ENCODE assay signal across 13 mouse cellular contexts in genomic region chr10:89746581-89746980, GRCm38 (mm10). TPM values are rescaled to one million over a fixed set of nuclear protein-coding genes. Genes with fewer than 3 reads are reported as not detected.
DNase-seq lines count a peak whose midpoint lies in the region; ATAC-seq and TF ChIP-seq lines count a peak whose summit lies in the region.
"Had no signal": no experiment of that assay in that cellular context is flagged by ENCODE, and none has a peak within 500 bp of the region (broad histone marks: within the 10 kb centered on the region; RNA-seq: fewer than 3 reads in every experiment).

No protein-coding gene starts in this region.

- no peak for ATAC-seq in hindbrain, embryonic 14.5 days (ENCODE audit: low FRiP score)
- no peak for ATAC-seq in lung, postnatal 0 days
- ATAC-seq in midbrain, embryonic 15.5 days (replicated peaks): no peak

- no peak for TF ChIP-seq CTCF in lung, postnatal 0 days (IDR thresholded peaks at IDR 0.05)
- no peak for TF ChIP-seq CTCF in embryonic fibroblast, embryonic 13.5 days (IDR thresholded peaks at IDR 0.05; ENCODE audit: borderline replicate concordance, insufficient read depth, low read length)

- no peak for TF ChIP-seq EP300 in lung, postnatal 0 days (IDR thresholded peaks at IDR 0.05)

- no peak for TF ChIP-seq POLR2A in embryonic fibroblast, embryonic 13.5 days (IDR thresholded peaks at IDR 0.05; ENCODE audit: low read depth, low read length)

- no peak for DNase-seq in hindbrain, embryonic 14.5 days (ENCODE audit: low spot score)
- no peak for DNase-seq in hindbrain, embryonic 10.5 days (ENCODE audit: low spot score)
- no peak for DNase-seq in lung, postnatal 0 days (ENCODE audit: low spot score)
- DNase-seq in lung, adult 18-20 months: no peak
- DNase-seq in right cerebral cortex, postnatal 4 days: no peak
- DNase-seq in layer of hippocampus, adult 9-10 months (ENCODE audit: low spot score): no peak
- DNase-seq: adrenal gland, adult 8-10 months; heart, adult 18-20 months; right cerebral cortex, postnatal 14 days had no signal

- H3K27ac ChIP-seq in hindbrain, embryonic 14.5 days: no peak overlapping the region
- H3K27ac ChIP-seq in hindbrain, embryonic 10.5 days: no peak overlapping the region
- no peak overlapping the region for H3K27ac ChIP-seq in lung, postnatal 0 days (ENCODE audit: low read length)
- no peak overlapping the region; the same call in 1 of the 2 replicates for H3K27ac ChIP-seq in embryonic fibroblast, embryonic 13.5 days (ENCODE audit: insufficient read depth, low read length)
- no peak overlapping the region for H3K27ac ChIP-seq in midbrain, embryonic 15.5 days
- H3K27ac ChIP-seq: kidney, postnatal 0 days; limb, embryonic 15.5 days had no signal

- WGBS in hindbrain, embryonic 14.5 days: 76% methylated on average over 3 of the region's 3 CpGs
- 92% methylated on average over 3 of the region's 3 CpGs for WGBS in hindbrain, embryonic 10.5 days
- whole genome bisulfite sequencing in lung, postnatal 0 days: 81% methylated on average over 3 of the region's 3 CpGs
- WGBS in midbrain, embryonic 15.5 days: 57% methylated on average over 3 of the region's 3 CpGs

- no peaks in the 10 kb centered on the region for H3K36me3 ChIP-seq in hindbrain, embryonic 14.5 days (replicated peaks; ENCODE audit: control insufficient read depth, insufficient read depth)
- no peaks in the 10 kb centered on the region for H3K36me3 ChIP-seq in hindbrain, embryonic 10.5 days
- no peaks in the 10 kb centered on the region for H3K36me3 ChIP-seq in lung, postnatal 0 days (ENCODE audit: insufficient read depth, low read length)
- no peaks in the 10 kb centered on the region for H3K36me3 ChIP-seq in midbrain, embryonic 15.5 days (replicated peaks)
- H3K36me3 ChIP-seq: limb, embryonic 15.5 days had no signal

- H3K9ac ChIP-seq in hindbrain, embryonic 14.5 days: no peak overlapping the region
- H3K9ac ChIP-seq in lung, postnatal 0 days (replicated peaks; ENCODE audit: low read depth): no peak overlapping the region
- no peak overlapping the region for H3K9ac ChIP-seq in midbrain, embryonic 15.5 days
- H3K9ac ChIP-seq: limb, embryonic 15.5 days had no signal

- H3K4me3 ChIP-seq in hindbrain, embryonic 14.5 days (replicated peaks; ENCODE audit: low read length): no peak overlapping the region
- H3K4me3 ChIP-seq in hindbrain, embryonic 10.5 days: no peak overlapping the region
- no peak overlapping the region for H3K4me3 ChIP-seq in lung, postnatal 0 days (ENCODE audit: low read depth, low read length)
- peak overlapping the region; percentile 60 for H3K4me3 ChIP-seq in embryonic fibroblast, embryonic 13.5 days (ENCODE audit: insufficient read depth, low read length)
- no peak overlapping the region for H3K4me3 ChIP-seq in midbrain, embryonic 15.5 days

- no peaks in the 10 kb centered on the region for H3K9me3 ChIP-seq in hindbrain, embryonic 14.5 days (ENCODE audit: control insufficient read depth, low read length)
- H3K9me3 ChIP-seq in hindbrain, embryonic 10.5 days: no peaks in the 10 kb centered on the region
- H3K9me3 ChIP-seq in lung, postnatal 0 days (ENCODE audit: low read length): no peaks in the 10 kb centered on the region
- H3K9me3 ChIP-seq in midbrain, embryonic 15.5 days: no peaks in the 10 kb centered on the region
- H3K9me3 ChIP-seq: limb, embryonic 15.5 days had no signal

- H3K27me3 ChIP-seq in hindbrain, embryonic 14.5 days (ENCODE audit: control insufficient read depth, insufficient read depth, low read length): no peaks in the 10 kb centered on the region
- no peaks in the 10 kb centered on the region for H3K27me3 ChIP-seq in hindbrain, embryonic 10.5 days (ENCODE audit: insufficient read depth, poor library complexity, severe bottlenecking)
- no peaks in the 10 kb centered on the region for H3K27me3 ChIP-seq in lung, postnatal 0 days (replicated peaks; ENCODE audit: insufficient read depth, low read length)
- no peaks in the 10 kb centered on the region for H3K27me3 ChIP-seq in midbrain, embryonic 15.5 days (replicated peaks)
- H3K27me3 ChIP-seq: limb, embryonic 15.5 days had no signal

- H3K4me2 ChIP-seq in hindbrain, embryonic 14.5 days (replicated peaks): peak overlapping the region; percentile 72
- peak overlapping the region; percentile 19; the same call in 1 of the 2 replicates for H3K4me2 ChIP-seq in lung, postnatal 0 days (replicated peaks; ENCODE audit: low read depth, low read length)
- H3K4me2 ChIP-seq in midbrain, embryonic 15.5 days: peak overlapping the region; percentile 16; the same call in 1 of the 2 replicates

- peaks cover 15% of the 10 kb centered on the region; the same call in 1 of the 2 replicates for H3K4me1 ChIP-seq in hindbrain, embryonic 14.5 days (replicated peaks; ENCODE audit: control insufficient read depth, insufficient read depth, low read length)
- H3K4me1 ChIP-seq in hindbrain, embryonic 10.5 days (replicated peaks): peaks cover 13% of the 10 kb centered on the region
- H3K4me1 ChIP-seq in lung, postnatal 0 days (ENCODE audit: insufficient read depth, low read depth, low read length): no peaks in the 10 kb centered on the region; the same call in 1 of the 2 replicates
- H3K4me1 ChIP-seq in embryonic fibroblast, embryonic 13.5 days (ENCODE audit: control insufficient read depth, insufficient read depth, low read length): 0 out of 2 replicates have a peak, but pooled peaks cover 2% of the 10 kb centered on the region
- H3K4me1 ChIP-seq in midbrain, embryonic 15.5 days: peaks cover 15% of the 10 kb centered on the region

RNA-seq across cellular contexts. Expression of gene Uhrf1bp1l, which starts 1.8 kb away (rescaled TPM):
- 34.8 and 35.9 TPM in 2 replicates for polyA plus RNA-seq in hindbrain, embryonic 14.5 days (2014; fragmentation: Nextera tagmentation; extraction: Ambion mirVana)
- polyA plus RNA-seq in hindbrain, embryonic 10.5 days (2016; fragmentation: Nextera tagmentation; extraction: Ambion mirVana): 27.6 and 28.4 TPM in 2 replicates
- 34.6 and 38.7 TPM in 2 replicates for polyA plus RNA-seq in lung, postnatal 0 days (2015; fragmentation: Nextera tagmentation; extraction: Ambion mirVana)
- polyA plus RNA-seq in embryonic fibroblast, embryonic 13.5 days (2011; ENCODE audit: insufficient read length, low read depth, missing spikeins): 58.4 and 76.4 TPM in 2 replicates
- 30.0 TPM in 2 replicates for polyA plus RNA-seq in midbrain, embryonic 15.5 days (2015; fragmentation: Nextera tagmentation; extraction: Ambion mirVana)

RNA-seq across cellular contexts. Expression of gene Actr6, which starts 14.5 kb away (rescaled TPM):
- 53.2 and 58.4 TPM in 2 replicates for polyA plus RNA-seq in hindbrain, embryonic 14.5 days (2014; fragmentation: Nextera tagmentation; extraction: Ambion mirVana)
- 36.3 and 37.2 TPM in 2 replicates for polyA plus RNA-seq in hindbrain, embryonic 10.5 days (2016; fragmentation: Nextera tagmentation; extraction: Ambion mirVana)
- 20.3 TPM in 2 replicates for polyA plus RNA-seq in lung, postnatal 0 days (2015; fragmentation: Nextera tagmentation; extraction: Ambion mirVana)
- polyA plus RNA-seq in embryonic fibroblast, embryonic 13.5 days (2011; ENCODE audit: insufficient read length, low read depth, missing spikeins): 12.5 and 13.4 TPM in 2 replicates
- 47.7 and 55.6 TPM in 2 replicates for polyA plus RNA-seq in midbrain, embryonic 15.5 days (2015; fragmentation: Nextera tagmentation; extraction: Ambion mirVana)

Comparison
In these comparisons a context has a peak if more than half of its experiments do, and no peak if none do; other contexts are left out.
1. H3K4me2 ChIP-seq: peak in every context shown above with its lines; median percentile 72 in hindbrain, embryonic 14.5 days; 19 in lung, postnatal 0 days; 16 in midbrain, embryonic 15.5 days.